Mouse (Mus musculus) myocyte (in vitro differentiated cells): Measurements from ENCODE around the gene Zfp64. TPM values are rescaled to one million over a fixed set of nuclear protein-coding genes. Genes with fewer than 3 reads are reported as not detected.

Source experiments
- H3K27me3 ChIP-seq: one replicate; pipeline ENCODE4 v1.6.1; 2011; ENCODE audit not compliant: control insufficient read depth, insufficient read depth, insufficient read length
- H3K36me3 ChIP-seq: one replicate; pipeline ENCODE4 v1.6.1; 2011; ENCODE audit not compliant: control insufficient read depth, insufficient read depth
- H3K4me2 ChIP-seq: one replicate; pipeline ENCODE4 v1.6.1; 2011; ENCODE audit warnings: low read depth, control low read depth
- H3K4me3 ChIP-seq: one replicate; pipeline ENCODE4 v1.5.1; 2011; ENCODE audit warnings: mild to moderate bottlenecking, control low read depth, moderate library complexity
- H3K79me2 ChIP-seq: one replicate; pipeline ENCODE4 v1.6.1; 2011; ENCODE audit not compliant: control insufficient read depth, insufficient read depth
- H3ac ChIP-seq: one replicate; pipeline ENCODE4 v1.6.1; 2011; ENCODE audit not compliant: control insufficient read depth, insufficient read length
- CEBPB ChIP-seq: IDR thresholded peaks from 2 replicates; pipeline ENCODE4 v1.6.1; 2011; ENCODE audit warnings: mild to moderate bottlenecking, moderate library complexity; ENCODE audit not compliant: poor library complexity, insufficient read depth, severe bottlenecking
- E2F4 ChIP-seq: IDR thresholded peaks from one replicate; pipeline ENCODE4 v1.6.1; 2011; ENCODE audit warnings: mild to moderate bottlenecking, control low read depth, moderate library complexity; ENCODE audit not compliant: insufficient read depth
- MAX ChIP-seq: IDR thresholded peaks from one replicate; pipeline ENCODE4 v1.6.1; 2011; ENCODE audit warnings: low read depth, mild to moderate bottlenecking, control low read depth
- MYOD1 ChIP-seq, 3 experiments: IDR thresholded peaks; one replicate each; pipeline ENCODE4 v1.6.1; 2011; ENCODE audit warnings: control low read depth in 2 of 3, low read depth in 2 of 3, mild to moderate bottlenecking in 2 of 3, moderate library complexity in 1 of 3; ENCODE audit not compliant: insufficient read length in 2 of 3, control insufficient read depth in 1 of 3
- MYOG ChIP-seq, 3 experiments: IDR thresholded peaks; one replicate each; pipeline ENCODE4 v1.6.1; 2011; ENCODE audit warnings: control low read depth in 2 of 3, low read depth in 2 of 3, mild to moderate bottlenecking in 2 of 3; ENCODE audit not compliant: insufficient read length in 2 of 3, control insufficient read depth in 1 of 3, insufficient read depth in 1 of 3
- POLR2A ChIP-seq: IDR thresholded peaks from one replicate; pipeline ENCODE4 v1.6.1; 2011; ENCODE audit warnings: low read depth, mild to moderate bottlenecking, control low read depth, moderate library complexity; ENCODE audit not compliant: insufficient read length
- POLR2AphosphoS2 ChIP-seq: IDR thresholded peaks from one replicate; pipeline ENCODE4 v1.6.1; 2011; ENCODE audit warnings: low read depth, control low read depth; ENCODE audit not compliant: insufficient read length
- REST ChIP-seq: IDR thresholded peaks from one replicate; pipeline ENCODE4 v1.6.1; 2011; ENCODE audit warnings: mild to moderate bottlenecking, control low read depth, moderate library complexity; ENCODE audit not compliant: insufficient read depth, insufficient read length
- SRF ChIP-seq: IDR thresholded peaks from one replicate; pipeline ENCODE4 v1.6.1; 2011; ENCODE audit warnings: low read depth; ENCODE audit not compliant: control insufficient read depth, insufficient read length
- TCF12 ChIP-seq: IDR thresholded peaks from one replicate; pipeline ENCODE4 v1.6.1; 2011; ENCODE audit warnings: mild to moderate bottlenecking, control low read depth; ENCODE audit not compliant: poor library complexity, insufficient read depth, severe bottlenecking
- TCF3 ChIP-seq: IDR thresholded peaks from one replicate; pipeline ENCODE4 v1.6.1; 2011; ENCODE audit warnings: low read depth, control low read depth; ENCODE audit not compliant: insufficient read length
- USF1 ChIP-seq: IDR thresholded peaks from one replicate; pipeline ENCODE4 v1.6.1; 2011; ENCODE audit warnings: low read depth, mild to moderate bottlenecking, control low read depth, moderate library complexity
- polyA plus RNA-seq: library from polyadenylated mRNA; unstranded; fragments of >200 nt; fragmentation: generic; extraction: Trizol; gene quantifications from one replicate; pipeline ENCODE4 v1.2.1, GENCODE M21; 2012; ENCODE audit warnings: missing spikeins

Gene Zfp64
- polyA plus RNA-seq, 1 experiment = 22.6 TPM

DNA sequence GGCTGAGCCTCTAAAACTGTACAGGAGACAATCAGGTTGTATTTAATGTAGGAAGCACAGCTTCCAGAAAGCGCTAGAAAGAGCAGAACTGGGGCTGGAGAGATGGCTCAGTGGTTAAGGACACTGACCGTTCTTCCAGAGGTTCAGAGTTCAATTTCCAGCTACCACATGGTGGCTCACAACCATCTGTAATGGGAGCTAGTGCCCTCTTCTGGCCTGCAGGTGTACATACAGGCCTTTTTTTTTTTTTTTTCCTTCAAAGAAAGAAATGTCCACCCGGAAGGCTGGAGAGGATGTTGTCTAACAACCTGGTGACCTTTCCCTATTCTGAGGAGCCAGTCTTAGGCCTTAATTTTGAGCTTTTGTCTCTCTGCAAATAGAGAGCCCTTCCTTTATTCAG, 50.5 kb downstream of the Zfp64 start:
- Histone ChIP-seq H3K4me3 (no peak overlapping the region), H3K4me2 (no peak overlapping the region), H3K79me2 (no peaks in the 10 kb centered on the region), H3ac (no peak overlapping the region), H3K36me3 (no peaks in the 10 kb centered on the region), H3K27me3 (no peaks in the 10 kb centered on the region)
- TF ChIP-seq MYOD1 (IDR thresholded peaks at IDR 0.05; ENCODE audit: control insufficient read depth in 1 of 3, insufficient read length in 2 of 3, low read depth in 2 of 3) (no peak), MAX (no peak), E2F4 (no peak), CEBPB (no peak), SRF (no peak), MYOG (IDR thresholded peaks at IDR 0.05; ENCODE audit: control insufficient read depth in 1 of 3, insufficient read depth in 1 of 3, insufficient read length in 2 of 3, low read depth in 2 of 3) (no peak), TCF3 (no peak)

DNA sequence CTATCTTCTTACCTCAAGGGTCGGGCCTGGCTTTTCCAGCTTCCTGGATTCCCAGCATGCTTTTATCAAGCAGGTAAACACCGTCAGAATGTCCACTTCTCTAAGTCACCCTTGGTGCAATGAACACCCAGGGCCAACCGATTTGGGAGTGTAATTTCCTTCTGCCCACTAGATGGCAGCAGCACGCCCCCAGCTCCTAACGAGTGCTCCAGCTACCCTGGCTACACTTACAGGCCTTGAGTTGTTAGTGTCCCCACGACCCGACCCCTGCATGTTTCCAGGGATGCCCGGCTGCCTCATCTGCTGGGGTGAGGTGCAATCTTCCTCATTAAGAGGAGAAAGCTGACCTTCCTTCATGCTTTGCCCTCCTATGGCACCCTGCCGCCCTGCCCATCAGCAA, 51.2 kb downstream of the Zfp64 start:
- H3ac ChIP-seq = no peak overlapping the region
- no peaks in the 10 kb centered on the region for H3K79me2 ChIP-seq
- H3K4me3 ChIP-seq = no peak overlapping the region
- no peaks in the 10 kb centered on the region for H3K27me3 ChIP-seq
- no peaks in the 10 kb centered on the region for H3K36me3 ChIP-seq
- no peak overlapping the region for H3K4me2 ChIP-seq
- TF ChIP-seq MAX (no peak), POLR2A (no peak), REST (no peak), E2F4 (no peak), USF1 (no peak), TCF3 (no peak), MYOD1 (IDR thresholded peaks at IDR 0.05; ENCODE audit: control insufficient read depth in 1 of 3, insufficient read length in 2 of 3, low read depth in 2 of 3) (no peak), CEBPB (no peak), POLR2AphosphoS2 (no peak)

- H3K79me2 ChIP-seq = no peaks in the 10 kb centered on the region
- H3K4me2 ChIP-seq = no peak overlapping the region
- H3K4me3 ChIP-seq = no peak overlapping the region
- no peak overlapping the region for H3ac ChIP-seq
- no peaks in the 10 kb centered on the region for H3K27me3 ChIP-seq
- no peaks in the 10 kb centered on the region for H3K36me3 ChIP-seq
- TF ChIP-seq MAX = no peak
- TF ChIP-seq MYOD1 (IDR thresholded peaks at IDR 0.05; ENCODE audit: control insufficient read depth in 1 of 3, insufficient read length in 2 of 3, low read depth in 2 of 3) = no peak
- no peak for TF ChIP-seq TCF12
- TF ChIP-seq POLR2A = no peak
- no peak for TF ChIP-seq CEBPB
These were observed 52.8 kb downstream of the Zfp64 start for GRCm38 (mm10) chr2:168902634-168903033.

DNA sequence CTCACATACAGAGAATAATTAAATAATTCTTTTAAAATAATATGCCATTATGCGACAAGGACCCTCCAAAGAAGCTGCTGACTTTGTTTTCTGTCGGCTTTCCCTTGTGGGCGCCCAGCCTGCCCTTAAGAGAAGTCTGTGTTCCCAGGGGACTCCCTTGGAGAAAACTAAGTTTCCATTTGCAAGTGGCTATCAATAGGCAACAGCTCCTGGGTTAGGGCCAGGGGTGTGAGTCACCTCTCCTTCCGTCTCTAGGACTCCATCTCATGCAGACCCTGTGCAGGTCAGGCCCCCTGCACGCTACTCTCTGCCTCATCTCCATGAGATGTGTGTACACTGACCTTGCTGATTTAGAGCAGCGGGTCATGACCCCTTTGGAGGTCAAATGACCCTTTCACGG, 57.5 kb downstream of the Zfp64 start:
- Histone ChIP-seq H3K4me2 (no peak overlapping the region), H3K4me3 (no peak overlapping the region), H3K27me3 (no peaks in the 10 kb centered on the region), H3K79me2 (no peaks in the 10 kb centered on the region), H3K36me3 (no peaks in the 10 kb centered on the region), H3ac (no peak overlapping the region)
- TF ChIP-seq E2F4 = no peak
- no peak for TF ChIP-seq POLR2AphosphoS2
- TF ChIP-seq SRF = no peak
- no peak for TF ChIP-seq MYOD1 (IDR thresholded peaks at IDR 0.05; ENCODE audit: control insufficient read depth in 1 of 3, insufficient read length in 2 of 3, low read depth in 2 of 3)
- no peak for TF ChIP-seq USF1
- TF ChIP-seq REST = no peak
- TF ChIP-seq TCF3 = no peak
- no peak for TF ChIP-seq POLR2A
- no peak for TF ChIP-seq MYOG (IDR thresholded peaks at IDR 0.05; ENCODE audit: control insufficient read depth in 1 of 3, insufficient read depth in 1 of 3, insufficient read length in 2 of 3, low read depth in 2 of 3)
- TF ChIP-seq MAX = no peak
- no peak for TF ChIP-seq TCF12
- no peak for TF ChIP-seq CEBPB

- no peak overlapping the region for H3K4me2 ChIP-seq
- TF ChIP-seq MYOD1 (IDR thresholded peaks at IDR 0.05; ENCODE audit: control insufficient read depth in 1 of 3, insufficient read length in 2 of 3, low read depth in 2 of 3) (no peak), TCF3 (no peak), TCF12 (no peak), POLR2AphosphoS2 (no peak), MYOG (IDR thresholded peaks at IDR 0.05; ENCODE audit: control insufficient read depth in 1 of 3, insufficient read depth in 1 of 3, insufficient read length in 2 of 3, low read depth in 2 of 3) (no peak), USF1 (no peak), MAX (no peak), REST (no peak), SRF (no peak), POLR2A (no peak)
- H3K36me3 ChIP-seq = no peaks in the 10 kb centered on the region
- H3ac ChIP-seq = no peak overlapping the region
- no peak overlapping the region for H3K4me3 ChIP-seq
- no peaks in the 10 kb centered on the region for H3K79me2 ChIP-seq
- H3K27me3 ChIP-seq = no peaks in the 10 kb centered on the region
These were observed 59.9 kb downstream of the Zfp64 start for GRCm38 (mm10) chr2:168895531-168895930.
